Mouse (Mus musculus): ENCODE measurements around the gene B430306N03Rik.

- TF ChIP-seq CTCF (conservative IDR thresholded peaks at IDR 0.05; ENCODE audit: low read length) (no peak), NANOG (IDR thresholded peaks at IDR 0.05; ENCODE audit: borderline replicate concordance, low read length) (no peak), POU5F1 (IDR thresholded peaks at IDR 0.05; ENCODE audit: borderline replicate concordance, low read length) (no peak)
These were observed 57.0 kb downstream of the B430306N03Rik start for GRCm38 (mm10) chr17:48372987-48373386.
